Mouse (Mus musculus) liver, embryonic 16.5 days (tissue): ENCODE results near the gene Zfp503. TPM values are rescaled to one million over a fixed set of nuclear protein-coding genes. Genes with fewer than 3 reads are reported as not detected.

Experiments used
- ATAC-seq: fragments of 200-750 bp; cut with Nextera tagmentation; 2 replicates; pipeline ENCODE4 v1.8.0; 2017; ENCODE audit warnings: low read depth, mild to moderate bottlenecking, moderate number of reproducible peaks, moderate library complexity
- H3K27ac ChIP-seq: fragments of 300-500 bp; sonication (generic); 2 replicates; pipeline ENCODE4 v1.5.1; 2014; ENCODE audit warnings: mild to moderate bottlenecking, low read length
- H3K27me3 ChIP-seq: fragments of 300-500 bp; sonication (generic); 2 replicates; pipeline ENCODE4 v1.6.1; 2014; ENCODE audit warnings: low read depth, low read length, mixed read lengths; ENCODE audit not compliant: control insufficient read depth, insufficient read depth
- H3K36me3 ChIP-seq: fragments of 300-500 bp; sonication (generic); 2 replicates; pipeline ENCODE4 v1.6.1; 2014; ENCODE audit warnings: mild to moderate bottlenecking; ENCODE audit not compliant: control insufficient read depth, insufficient read depth
- H3K4me1 ChIP-seq: fragments of 300-500 bp; sonication (generic); 2 replicates; pipeline ENCODE4 v1.6.1; 2014; ENCODE audit warnings: low read depth, low read length, mixed read lengths; ENCODE audit not compliant: control insufficient read depth
- H3K4me2 ChIP-seq: fragments of 300-500 bp; sonication (generic); 2 replicates; pipeline ENCODE4 v1.6.1; 2014; ENCODE audit warnings: low read depth, low read length, mixed read lengths
- H3K4me3 ChIP-seq: fragments of 300-500 bp; sonication (generic); 2 replicates; pipeline ENCODE4 v1.5.1; 2014; ENCODE audit warnings: low read depth, mild to moderate bottlenecking, low read length
- H3K9ac ChIP-seq: fragments of 300-500 bp; sonication (generic); 2 replicates; pipeline ENCODE4 v1.6.1; 2014; ENCODE audit warnings: low read depth, low read length
- H3K9me3 ChIP-seq: fragments of 300-500 bp; sonication (generic); replicated peaks from 2 replicates; pipeline ENCODE4 v1.6.1; 2016; ENCODE audit warnings: low read length; ENCODE audit not compliant: control insufficient read depth
- WGBS: fragments of 180-500 bp; shearing (Covaris S2); extraction: QIAGEN DNeasy Blood & Tissue Kit; methylation state at CpG from one replicate; pipeline ENCODE4 v1.1.7; 2014; ENCODE audit not compliant: insufficient replicate concordance; 5-methylcytosine and 5-hydroxymethylcytosine counted together
- polyA plus RNA-seq: library from polyadenylated mRNA; unstranded; fragments of >200 nt; fragmentation: Nextera tagmentation; extraction: Ambion mirVana; gene quantifications from 2 replicates; pipeline ENCODE4 v1.2.1, GENCODE M21; 2015

Gene Zfp503
- polyA plus RNA-seq, 1 experiment from 2014 or later: 0.61 TPM

DNA sequence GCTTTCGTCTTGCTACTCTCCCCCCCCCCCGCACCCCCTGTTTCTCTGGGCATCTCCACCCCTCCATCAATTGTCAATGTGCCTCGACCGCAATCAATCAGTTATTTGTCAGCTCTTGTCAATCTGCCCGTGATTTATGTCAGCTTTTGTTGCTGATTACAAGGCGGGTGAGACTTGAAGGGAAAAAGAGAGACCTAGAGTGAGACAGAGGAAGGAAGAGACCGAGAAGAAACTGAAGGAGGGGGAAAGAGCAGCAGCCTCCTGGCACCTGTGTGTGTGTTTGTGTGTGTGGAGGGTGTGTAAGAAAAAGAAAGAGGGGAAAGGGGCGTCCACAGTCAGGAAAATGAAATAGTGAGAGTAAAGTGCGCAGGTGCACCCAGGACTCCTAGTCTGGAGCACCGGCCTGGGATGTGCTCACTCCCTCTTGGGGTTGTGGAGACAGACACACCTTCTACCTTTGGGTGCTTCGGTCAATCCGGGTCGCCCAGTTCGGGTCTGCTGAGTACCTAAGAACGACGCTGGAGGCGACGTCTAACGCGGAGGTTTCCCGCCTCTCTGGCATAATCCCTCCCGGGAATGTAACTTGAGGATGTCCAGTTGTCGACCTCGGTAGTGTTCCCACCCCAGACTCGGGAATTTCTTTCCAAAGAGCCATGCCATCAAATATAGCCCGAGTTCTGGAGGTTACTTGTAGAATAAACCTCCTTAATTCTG, 667 bp downstream of the Zfp503 start:
- H3K4me3 ChIP-seq: peak overlapping the region; percentile 56; the same call in 1 of the 2 replicates
- no peak overlapping the region for H3K27ac ChIP-seq
- H3K9me3 ChIP-seq: no peaks in the 10 kb centered on the region
- H3K27me3 ChIP-seq: peaks cover 96% of the 10 kb centered on the region
- no peak overlapping the region for H3K9ac ChIP-seq
- H3K36me3 ChIP-seq: no peaks in the 10 kb centered on the region
- under 1% methylated on average over 26 of the region's 26 CpGs for WGBS
- ATAC-seq: no peak
- peaks cover 3% of the 10 kb centered on the region for H3K4me1 ChIP-seq
- H3K4me2 ChIP-seq: peak overlapping the region; percentile 57; the same call in 1 of the 2 replicates

DNA sequence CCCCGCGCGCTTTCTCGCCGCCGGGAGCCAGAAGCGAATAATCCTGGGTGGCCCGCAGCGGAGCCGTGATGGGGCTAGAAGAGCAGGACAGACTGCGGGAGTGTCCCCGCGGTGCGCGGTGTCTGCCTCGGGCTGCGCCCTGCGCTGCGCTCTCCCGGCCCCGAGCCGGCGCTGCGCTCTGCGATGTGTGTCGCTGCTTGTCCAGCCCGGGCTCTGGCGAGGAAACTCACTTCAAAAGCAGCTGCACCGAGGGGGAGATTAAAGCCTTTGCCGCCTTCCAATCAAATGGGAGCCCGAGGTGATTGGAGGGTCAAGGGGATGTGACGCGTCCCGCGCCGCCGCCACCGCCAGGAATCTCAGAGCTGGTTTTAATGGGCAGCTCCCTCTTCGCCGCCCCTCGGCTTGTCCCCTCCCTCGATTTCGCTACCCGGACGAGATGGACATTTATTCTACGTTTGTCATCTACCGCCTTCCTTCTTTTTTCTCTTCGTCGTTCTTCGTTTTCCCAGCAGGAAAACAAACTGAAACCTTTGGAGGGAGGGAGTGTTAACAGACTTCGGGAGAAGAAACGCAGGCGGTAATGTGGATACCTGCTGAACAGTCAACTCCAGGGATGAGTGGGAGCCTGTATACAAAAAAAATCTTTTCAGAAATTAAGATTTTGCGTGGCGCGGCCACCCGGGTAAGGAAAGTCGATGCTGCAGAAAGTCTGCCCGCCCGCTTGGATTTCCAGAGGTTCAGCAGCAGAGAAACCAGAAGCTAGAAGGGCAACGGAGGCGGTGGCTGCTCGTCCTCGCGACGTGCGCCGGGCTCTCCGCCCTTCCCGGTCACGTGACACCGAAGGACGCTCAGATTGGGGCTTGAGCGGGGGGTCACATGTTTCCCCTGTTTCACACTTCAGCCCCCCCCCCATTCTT, 1.5 kb downstream of the Zfp503 start:
- H3K4me3 ChIP-seq: peak overlapping the region; percentile 56
- ATAC-seq: peak; percentile 65

DNA sequence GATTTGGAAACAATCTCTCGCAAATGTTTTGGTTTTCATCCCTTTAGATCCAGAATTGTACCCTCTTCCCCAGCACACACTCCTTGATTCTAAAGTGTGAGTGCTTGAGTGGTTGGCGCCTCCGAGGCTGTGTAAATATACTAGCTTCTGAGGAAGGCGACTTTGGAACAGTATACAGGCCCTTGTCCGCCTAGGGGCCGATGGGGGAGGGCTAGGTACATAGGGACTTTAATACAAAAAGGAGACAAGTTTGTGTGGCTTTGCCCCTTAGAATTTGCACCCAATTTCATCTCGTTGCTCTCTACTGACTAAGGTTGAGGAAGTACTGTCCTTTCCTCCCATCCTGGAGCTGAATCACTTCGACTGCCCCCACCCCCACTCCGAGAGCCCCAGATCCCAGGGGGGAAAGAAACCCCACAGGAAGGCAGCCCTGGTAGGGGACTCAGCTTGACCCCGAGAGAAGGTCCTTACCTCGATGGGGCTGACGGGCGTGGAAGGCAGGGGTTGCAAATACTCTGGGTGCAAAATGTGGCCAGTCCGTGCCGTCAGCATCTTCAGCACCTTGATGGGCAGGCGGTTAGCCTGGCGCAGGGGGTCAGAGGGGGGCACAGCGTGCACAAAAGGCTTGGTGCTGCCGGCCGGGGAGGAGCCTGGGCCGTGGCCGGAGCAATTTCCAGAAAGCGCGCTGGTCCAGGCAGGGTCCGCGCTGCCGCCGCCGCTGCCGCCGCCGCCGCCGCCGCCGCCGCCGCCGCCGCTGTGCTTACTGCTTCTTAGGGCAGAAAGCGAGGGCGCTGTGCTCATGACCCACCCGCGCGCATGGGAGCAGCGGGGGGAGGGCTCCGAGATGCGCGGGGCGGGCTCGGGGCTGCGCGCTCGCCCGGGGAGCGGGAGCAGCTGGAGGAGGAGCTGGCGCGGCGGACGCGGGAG, 2.4 kb downstream of the Zfp503 start:
- Histone ChIP-seq H3K27me3 (peaks cover 96% of the 10 kb centered on the region), H3K9ac (peak overlapping the region; percentile 24; the same call in 1 of the 2 replicates), H3K9me3 (no peaks in the 10 kb centered on the region), H3K4me3 (peak overlapping the region; percentile 56), H3K27ac (peak overlapping the region; percentile 29; the same call in 1 of the 2 replicates), H3K36me3 (no peaks in the 10 kb centered on the region), H3K4me2 (peak overlapping the region; percentile 57), H3K4me1 (peaks cover 3% of the 10 kb centered on the region)
- WGBS: under 1% methylated on average over 54 of the region's 61 CpGs
- no peak for ATAC-seq

More for the DNA sequence above, 1.5 kb downstream of the Zfp503 start:
- H3K4me1 ChIP-seq: peaks cover 3% of the 10 kb centered on the region
- WGBS: under 1% methylated on average over 74 of the region's 74 CpGs
- H3K9ac ChIP-seq: peak overlapping the region; percentile 24; the same call in 1 of the 2 replicates
- H3K4me2 ChIP-seq: peak overlapping the region; percentile 57
- peak overlapping the region; percentile 29; the same call in 1 of the 2 replicates for H3K27ac ChIP-seq
- no peaks in the 10 kb centered on the region for H3K36me3 ChIP-seq
- H3K9me3 ChIP-seq: no peaks in the 10 kb centered on the region
- H3K27me3 ChIP-seq: peaks cover 96% of the 10 kb centered on the region

DNA sequence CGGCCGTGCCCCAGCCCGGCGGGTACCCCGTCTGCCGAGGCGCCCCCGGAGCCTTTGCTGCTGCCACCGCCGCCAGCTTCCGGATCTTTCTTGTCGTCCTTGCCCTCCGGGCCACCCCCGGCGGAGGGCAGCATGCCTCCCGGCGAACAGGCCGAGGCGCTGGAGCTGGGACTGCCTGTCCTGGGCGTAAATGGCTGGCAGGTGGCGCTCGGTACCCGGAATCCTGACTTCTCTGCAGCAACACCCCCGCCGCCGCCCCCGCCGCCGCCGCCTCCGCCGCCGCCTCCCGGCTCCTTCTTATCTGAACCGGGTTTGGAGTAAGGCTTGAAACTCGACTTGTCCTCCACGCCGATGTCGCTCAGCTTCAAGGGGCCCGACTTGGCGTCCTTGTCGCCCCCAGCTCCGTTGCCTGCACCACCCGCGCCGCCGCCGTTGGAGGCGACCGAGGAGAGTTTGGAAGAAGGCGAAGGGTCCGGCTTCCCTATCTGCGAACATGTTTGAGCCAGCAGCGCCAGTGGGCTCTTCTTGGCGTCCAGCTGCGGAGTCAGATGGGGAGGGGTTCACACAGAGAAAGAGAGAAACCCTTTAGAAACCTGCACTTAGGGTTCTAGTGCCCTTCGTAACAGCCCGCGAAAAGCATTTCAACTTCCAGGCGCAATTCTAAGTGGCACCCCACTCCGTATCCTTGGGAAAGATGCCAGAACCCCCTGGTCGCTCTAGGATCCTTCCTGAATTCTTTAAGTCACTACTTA, 3.2 kb downstream of the Zfp503 start:
- Histone ChIP-seq H3K9me3 (no peaks in the 10 kb centered on the region), H3K36me3 (no peaks in the 10 kb centered on the region), H3K4me3 (peak overlapping the region; percentile 56), H3K4me2 (peak overlapping the region; percentile 54), H3K4me1 (peaks cover 3% of the 10 kb centered on the region), H3K9ac (no peak overlapping the region), H3K27me3 (peaks cover 95% of the 10 kb centered on the region), H3K27ac (no peak overlapping the region)
- under 1% methylated on average over 62 of the region's 62 CpGs for WGBS
- no peak for ATAC-seq

DNA sequence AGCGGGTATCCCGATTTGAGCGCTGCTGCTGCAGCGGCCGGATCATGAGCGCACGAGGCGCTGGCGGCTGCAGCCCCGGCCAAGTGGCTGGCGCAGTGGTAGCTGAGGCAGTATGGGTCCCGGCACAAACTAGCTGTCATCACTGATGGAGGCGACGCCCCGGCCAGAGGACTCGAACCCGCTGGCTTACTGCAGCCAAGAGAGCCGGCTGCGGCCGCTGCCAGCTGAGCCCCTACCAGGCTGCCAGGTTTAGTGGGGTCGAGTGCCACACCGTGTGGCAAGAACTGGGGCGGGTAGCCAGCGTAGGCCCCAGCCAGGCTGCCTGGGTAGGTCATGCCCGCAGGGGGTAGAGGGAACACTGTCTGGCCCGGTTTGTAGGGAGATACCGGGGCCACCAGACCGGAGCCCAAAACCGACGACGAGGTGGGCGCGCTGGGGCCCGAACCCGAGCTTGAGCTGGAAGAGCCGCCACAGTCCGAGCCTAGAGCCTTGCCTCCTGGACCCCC, 3.9 kb downstream of the Zfp503 start:
- Histone ChIP-seq H3K4me2 (peak overlapping the region; percentile 54), H3K27me3 (peaks cover 93% of the 10 kb centered on the region), H3K9ac (peak overlapping the region; percentile 20; the same call in 1 of the 2 replicates), H3K4me1 (peaks cover 3% of the 10 kb centered on the region), H3K9me3 (no peaks in the 10 kb centered on the region), H3K4me3 (peak overlapping the region; percentile 56), H3K27ac (no peak overlapping the region), H3K36me3 (no peaks in the 10 kb centered on the region)
- no peak for ATAC-seq
- WGBS: 2% methylated on average over 33 of the region's 37 CpGs

DNA sequence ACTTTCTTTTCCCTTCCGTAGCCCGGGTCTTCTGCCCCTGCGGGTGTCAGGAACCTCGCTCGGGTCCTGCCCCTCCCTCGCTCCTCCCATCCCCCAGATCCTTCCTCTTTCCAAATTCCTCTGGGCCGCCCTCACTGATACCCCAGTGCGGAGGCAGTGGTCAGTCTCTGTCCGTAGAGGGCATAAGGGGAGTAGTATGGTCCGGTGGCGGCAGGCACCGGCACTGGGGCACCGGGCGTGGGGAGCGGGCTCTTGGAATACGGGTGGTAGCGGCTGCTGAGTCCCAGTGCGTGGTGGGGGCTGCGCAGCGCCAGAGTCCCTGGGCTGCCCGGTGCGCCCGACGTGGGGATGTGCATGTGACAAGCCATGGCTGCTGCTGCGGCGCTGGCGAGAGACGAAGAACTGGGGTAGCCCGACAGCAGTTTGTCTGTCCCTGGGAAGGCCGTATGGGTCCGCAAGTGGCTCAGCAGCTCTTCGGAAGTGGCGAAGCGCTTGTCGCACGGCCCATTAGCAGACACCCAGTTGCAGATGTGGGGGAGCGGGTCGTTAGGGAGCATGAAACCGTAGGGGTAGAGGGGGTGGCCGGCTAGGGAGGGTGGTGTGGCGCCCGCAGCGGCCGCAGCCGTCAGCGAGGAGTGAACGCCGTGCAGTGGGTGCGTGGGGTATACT, 4.5 kb downstream of the Zfp503 start:
- ATAC-seq: no peak
- Histone ChIP-seq H3K4me2 (peak overlapping the region; percentile 54; the same call in 1 of the 2 replicates), H3K4me3 (peak overlapping the region; percentile 56), H3K36me3 (no peaks in the 10 kb centered on the region), H3K27me3 (peaks cover 89% of the 10 kb centered on the region), H3K4me1 (peaks cover 3% of the 10 kb centered on the region), H3K9me3 (no peaks in the 10 kb centered on the region), H3K9ac (peak overlapping the region; percentile 20; the same call in 1 of the 2 replicates), H3K27ac (no peak overlapping the region)
- 1% methylated on average over 49 of the region's 49 CpGs for WGBS

DNA sequence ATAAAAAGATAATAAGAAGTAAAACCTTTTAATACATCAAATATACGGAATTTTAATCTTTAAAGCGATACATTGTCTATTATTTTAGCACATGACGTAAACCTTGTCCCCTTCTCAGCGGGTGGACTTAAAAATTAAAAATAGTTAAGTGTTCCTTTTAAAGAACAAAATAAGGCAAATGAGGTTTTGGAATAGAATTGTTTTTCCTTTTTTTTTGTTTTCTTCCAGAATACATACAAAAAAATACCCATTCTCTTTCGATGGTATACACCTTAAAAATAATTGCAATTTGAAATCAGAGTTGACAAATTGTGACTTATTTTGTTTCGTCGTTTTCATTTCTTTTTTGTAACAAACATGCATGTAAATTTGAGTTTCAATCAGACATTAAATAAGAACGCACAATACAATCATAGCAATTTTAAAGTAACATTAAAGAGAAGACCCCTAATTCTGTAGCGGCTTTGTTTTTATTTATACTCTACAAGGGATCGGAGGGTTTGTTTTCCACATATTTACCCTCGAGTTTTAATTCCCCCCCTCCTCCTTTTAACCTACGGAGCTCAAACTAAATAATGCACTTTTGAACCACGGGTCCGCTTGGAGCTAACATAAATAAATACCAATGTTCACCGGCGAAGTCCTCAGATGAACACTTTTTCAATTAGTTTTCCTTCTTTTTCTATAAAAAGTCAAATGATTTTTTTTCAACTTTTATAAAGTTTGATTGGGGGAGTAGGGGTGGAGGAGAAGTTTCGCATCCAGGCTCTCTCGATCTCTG, 5.3 kb downstream of the Zfp503 start:
- WGBS: 9% methylated on average over 18 of the region's 18 CpGs
- Histone ChIP-seq H3K9ac (no peak overlapping the region), H3K9me3 (no peaks in the 10 kb centered on the region), H3K27ac (no peak overlapping the region), H3K4me2 (no peak overlapping the region), H3K36me3 (no peaks in the 10 kb centered on the region), H3K4me3 (no peak overlapping the region; the same call in 1 of the 2 replicates), H3K27me3 (peaks cover 82% of the 10 kb centered on the region), H3K4me1 (peaks cover 3% of the 10 kb centered on the region)
- no peak for ATAC-seq
